Mouse (Mus musculus): ENCODE measurements around the gene Hoxa10.
A peak's percentile ranks its signal among the peaks of the same experiment; 100 is the strongest.

Gene Hoxa10

DNA sequence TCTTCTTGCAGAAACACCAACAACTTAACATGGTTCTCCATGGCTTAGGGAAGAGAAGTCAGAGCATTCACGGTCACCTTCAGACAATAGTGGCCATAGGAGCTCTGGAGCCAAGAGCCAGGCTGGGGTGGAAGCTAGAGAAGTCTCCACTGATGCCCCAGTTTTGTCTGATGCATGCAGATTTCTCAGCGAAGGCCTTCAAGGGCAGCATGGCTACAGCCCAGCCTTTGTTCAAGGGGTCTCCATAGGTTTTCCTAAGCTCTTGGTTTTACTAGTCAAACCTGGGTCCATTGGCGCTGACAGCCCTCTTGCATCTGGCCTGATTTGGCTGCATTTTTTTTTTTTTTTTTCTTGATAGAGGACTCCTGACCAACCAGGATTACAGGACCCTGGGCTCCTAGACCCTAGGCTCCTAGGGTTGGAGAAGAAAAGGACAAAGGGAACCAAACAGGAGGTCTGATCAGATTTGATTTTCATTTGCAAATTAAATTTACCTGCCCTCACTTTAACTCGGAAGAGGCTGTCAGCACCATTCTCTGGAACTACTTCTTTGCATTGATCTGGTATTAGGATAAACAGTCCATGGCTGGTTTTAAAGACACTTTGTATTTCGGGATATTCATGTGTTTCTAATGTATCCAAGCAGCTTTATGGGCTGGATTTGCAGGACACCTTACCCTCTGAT, 23.6 kb upstream of the Hoxa10 start:
- DNase-seq (ENCODE audit: inconsistent age in 2 of 2, low spot score in 1 of 2), result no peak

DNA sequence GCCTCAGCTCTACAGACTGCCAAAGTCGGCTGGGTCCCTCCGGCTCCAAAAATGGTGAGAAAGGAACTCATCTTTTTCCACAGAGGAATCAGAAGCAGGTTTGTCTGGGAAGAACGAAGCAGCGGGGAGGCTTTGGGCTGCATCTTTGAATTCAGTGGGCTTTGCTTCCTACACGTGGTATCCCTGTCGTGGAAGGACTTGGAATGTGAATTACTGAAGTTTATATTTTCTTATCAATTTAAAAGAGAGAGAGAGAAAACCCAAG, 22.6 kb upstream of the Hoxa10 start:
- no peak for DNase-seq (ENCODE audit: inconsistent age in 2 of 2, low spot score in 1 of 2)

DNA sequence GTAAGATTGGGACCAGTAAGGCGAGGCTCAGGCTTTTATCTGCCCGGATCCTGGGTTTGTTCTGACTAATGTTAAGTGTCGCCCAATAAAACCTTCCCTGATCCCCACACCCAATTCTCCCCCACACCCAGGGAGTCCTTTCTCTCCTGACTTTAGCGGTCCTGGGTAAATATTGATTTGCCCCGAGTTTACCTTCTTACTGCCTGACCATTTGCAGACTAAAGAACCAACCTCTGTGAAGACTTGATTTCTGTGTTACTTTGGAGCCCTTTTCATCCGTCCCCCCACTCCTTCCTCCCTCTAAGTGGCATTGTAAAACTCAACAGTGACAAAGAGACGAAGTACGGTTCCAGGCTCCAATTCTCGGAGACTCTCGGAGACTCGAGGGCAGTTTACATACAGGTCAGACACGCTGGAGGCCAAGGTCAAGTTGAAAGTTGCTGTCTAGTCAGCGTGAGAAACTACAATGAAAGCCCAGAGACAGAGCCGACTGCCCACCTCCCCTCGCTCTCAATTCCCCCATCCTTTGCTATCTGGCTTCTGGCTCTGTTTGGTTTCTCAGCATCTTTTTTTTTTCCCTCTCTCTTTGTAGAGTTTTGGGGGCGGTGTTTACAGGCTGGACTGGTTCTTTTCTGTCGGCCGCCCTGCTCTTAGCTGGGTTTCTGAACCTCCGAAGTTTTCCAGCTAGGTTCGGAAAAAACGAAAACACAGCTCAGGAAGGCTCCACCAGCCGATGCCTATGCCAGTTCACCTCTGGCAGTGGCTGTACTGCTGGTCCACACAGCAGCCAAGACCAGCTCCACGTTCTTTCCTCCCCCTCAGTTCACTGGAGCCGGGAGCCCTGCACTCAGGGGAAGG, 22.0 kb upstream of the Hoxa10 start:
- peak in 1 of 2 experiments; percentile 46 for DNase-seq (ENCODE audit: inconsistent age in 2 of 2, low spot score in 1 of 2)

DNA sequence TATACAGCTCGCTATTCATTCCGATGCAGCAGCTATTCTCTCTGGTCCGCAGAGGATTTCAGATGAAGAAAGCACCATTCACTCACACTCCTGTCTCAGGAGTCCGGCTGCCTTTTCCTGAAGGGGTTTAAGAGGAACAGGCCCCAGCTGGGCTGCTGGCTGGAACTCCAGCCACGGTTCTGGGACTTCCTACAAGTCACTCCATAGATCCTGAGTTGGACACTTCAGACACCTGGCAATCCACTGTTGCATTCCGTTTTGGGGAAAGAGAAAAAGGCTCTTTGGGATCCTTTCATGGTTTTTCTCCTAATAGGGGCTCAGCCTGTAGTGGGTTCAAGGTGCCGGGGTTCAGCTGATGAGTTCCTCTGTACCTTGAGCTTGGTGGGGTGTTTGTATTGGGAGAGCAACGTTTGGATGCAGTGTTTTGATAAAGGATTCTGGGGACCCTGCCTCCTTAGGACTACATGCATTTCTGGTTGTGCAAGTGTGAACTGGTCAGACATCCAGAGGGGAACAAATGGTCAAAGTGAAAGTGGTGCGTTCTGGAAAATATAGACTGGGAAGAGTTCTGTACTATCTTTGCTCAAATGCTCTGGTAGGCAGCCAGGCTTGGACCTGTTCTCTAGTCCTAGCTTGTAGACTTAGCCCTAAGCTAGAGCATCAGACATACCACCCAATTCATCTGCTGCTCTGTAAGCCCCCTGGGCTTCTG, 21.3 kb upstream of the Hoxa10 start:
- peak in 1 of 2 experiments; percentile 42 for DNase-seq (ENCODE audit: inconsistent age in 2 of 2, low spot score in 1 of 2)

DNA sequence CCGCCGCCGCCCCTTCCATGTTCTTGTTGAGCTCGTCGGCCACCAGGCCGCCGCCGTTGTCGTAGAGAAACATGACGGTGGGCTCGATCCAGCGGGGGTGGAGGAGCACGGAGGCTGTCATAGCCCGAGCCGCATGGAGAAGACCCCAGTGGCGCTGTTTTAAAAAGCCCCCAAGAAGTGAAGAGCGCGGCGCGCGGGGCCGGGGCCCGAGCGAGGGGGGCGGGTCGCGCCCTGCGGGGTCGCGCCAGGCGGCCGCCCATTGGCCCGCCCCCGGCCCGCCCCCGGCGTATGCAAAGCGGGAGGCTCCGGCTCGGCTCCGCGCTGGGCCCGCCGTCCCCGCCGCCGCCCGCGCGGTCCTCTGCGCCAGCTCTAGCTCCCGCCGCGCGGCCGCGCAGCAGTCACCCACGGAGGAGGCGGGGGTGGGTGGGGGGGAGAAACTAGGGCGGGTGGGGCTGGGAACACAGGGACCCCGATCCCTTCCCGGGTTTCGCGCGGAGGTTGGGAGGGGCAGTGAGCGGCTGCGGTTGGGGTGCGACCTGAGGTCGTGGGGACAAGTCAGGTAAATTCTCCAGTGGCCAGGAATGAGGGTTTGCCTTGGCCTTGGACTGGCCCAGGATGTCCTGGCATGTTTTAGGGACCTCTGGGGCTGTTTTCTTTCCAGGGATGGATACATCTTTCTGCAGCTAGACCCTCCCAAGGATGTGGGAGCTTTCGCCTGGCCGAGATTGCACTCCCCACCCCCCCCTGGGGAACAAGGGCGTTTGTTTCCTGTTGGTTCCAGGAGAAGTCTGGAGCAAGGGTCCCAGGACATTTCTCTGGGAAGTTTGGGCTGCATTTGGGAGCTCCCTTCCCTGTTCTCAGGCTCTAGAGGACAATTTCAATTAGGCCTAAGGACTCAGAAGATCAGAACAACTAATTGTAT, 20.3 kb upstream of the Hoxa10 start, which contains the start of gene Hoxa13:
Gene Hoxa13 (minus strand): TSS at position 227 of the 922 bp plus-strand sequence.
- DNase-seq (ENCODE audit: inconsistent age in 2 of 2, low spot score in 1 of 2), result peak in 1 of 2 experiments; percentile 36

DNA sequence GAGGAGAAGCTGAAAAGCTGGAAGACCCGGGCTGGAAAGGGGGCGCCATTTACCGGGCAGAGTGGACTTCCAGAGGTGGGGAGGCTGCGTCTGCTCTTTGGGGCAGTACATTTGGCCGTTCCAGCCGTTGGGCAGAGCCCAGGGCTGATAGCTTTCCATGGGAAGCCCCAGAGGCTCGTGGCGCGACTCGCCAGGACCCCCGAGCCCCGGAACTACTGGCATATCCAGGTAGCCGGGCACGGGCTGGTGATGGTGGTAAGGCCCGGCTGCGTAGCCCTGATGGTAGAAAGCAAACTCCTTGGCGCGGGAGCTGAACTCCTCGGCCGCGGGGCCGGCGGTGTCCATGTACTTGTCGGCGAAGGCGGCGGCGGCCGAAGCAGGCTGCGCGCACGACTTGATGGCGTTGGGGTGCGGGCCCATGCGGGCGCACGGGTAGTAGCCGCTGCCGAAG, 19.2 kb upstream of the Hoxa10 start:
- DNase-seq (ENCODE audit: inconsistent age in 2 of 2, low spot score in 1 of 2), result peak in 1 of 2 experiments; percentile 59

DNA sequence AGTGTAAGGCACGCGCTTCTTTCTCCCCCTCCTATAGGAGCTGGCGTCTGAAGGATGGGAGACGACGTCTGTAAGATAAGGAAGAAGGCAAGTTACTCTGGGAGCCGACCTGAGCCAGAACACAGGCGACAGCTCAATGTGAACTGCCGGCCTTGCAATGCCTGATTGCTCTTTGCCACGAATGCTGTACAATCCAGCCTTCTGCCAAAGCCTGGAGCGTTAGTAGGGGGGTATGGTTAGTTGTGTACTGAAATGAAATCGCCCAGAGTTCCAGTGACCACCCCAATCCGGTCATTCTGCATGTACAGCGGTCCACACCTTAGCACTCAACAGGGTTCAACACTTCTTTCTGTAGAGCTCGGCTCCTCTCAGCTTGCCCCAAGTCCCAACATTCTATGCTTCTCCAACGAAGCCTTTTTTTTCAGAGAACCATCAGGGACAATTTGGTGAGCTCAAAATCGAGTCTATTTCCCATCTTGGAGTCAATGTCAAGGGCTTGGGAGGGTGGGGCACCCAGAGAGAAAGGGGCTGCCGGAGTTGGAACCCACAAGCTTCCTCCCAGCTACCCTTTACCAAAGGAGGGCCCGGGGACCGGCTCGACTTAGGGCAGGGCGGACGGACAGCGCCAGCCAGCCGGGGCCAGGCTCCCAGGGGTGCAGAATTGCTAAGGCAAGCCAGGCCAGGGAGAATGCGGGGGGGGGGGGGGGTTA, 18.6 kb upstream of the Hoxa10 start:
- no peak for DNase-seq (ENCODE audit: inconsistent age in 2 of 2, low spot score in 1 of 2)

DNA sequence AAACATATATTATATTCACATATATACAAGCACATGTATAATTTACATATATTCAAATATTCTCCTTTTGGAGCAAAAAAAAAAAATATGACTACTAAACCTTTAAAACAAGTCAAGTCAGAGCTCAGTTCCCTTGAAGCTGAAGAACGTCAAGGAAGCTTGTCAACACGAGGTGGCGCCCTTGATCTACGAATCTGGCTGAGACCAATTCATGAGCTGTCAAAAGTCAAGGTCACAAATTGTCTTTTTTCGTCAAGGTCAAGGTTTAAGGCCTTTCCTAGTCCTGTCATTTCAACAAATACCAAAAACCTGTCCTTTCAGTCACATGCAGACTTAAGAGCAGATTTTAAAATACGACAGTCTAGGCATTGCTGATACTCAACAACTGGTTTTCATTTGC, 16.3 kb upstream of the Hoxa10 start:
- peak; percentile 67 to 93 for DNase-seq (ENCODE audit: inconsistent age in 2 of 2, low spot score in 1 of 2)

DNA sequence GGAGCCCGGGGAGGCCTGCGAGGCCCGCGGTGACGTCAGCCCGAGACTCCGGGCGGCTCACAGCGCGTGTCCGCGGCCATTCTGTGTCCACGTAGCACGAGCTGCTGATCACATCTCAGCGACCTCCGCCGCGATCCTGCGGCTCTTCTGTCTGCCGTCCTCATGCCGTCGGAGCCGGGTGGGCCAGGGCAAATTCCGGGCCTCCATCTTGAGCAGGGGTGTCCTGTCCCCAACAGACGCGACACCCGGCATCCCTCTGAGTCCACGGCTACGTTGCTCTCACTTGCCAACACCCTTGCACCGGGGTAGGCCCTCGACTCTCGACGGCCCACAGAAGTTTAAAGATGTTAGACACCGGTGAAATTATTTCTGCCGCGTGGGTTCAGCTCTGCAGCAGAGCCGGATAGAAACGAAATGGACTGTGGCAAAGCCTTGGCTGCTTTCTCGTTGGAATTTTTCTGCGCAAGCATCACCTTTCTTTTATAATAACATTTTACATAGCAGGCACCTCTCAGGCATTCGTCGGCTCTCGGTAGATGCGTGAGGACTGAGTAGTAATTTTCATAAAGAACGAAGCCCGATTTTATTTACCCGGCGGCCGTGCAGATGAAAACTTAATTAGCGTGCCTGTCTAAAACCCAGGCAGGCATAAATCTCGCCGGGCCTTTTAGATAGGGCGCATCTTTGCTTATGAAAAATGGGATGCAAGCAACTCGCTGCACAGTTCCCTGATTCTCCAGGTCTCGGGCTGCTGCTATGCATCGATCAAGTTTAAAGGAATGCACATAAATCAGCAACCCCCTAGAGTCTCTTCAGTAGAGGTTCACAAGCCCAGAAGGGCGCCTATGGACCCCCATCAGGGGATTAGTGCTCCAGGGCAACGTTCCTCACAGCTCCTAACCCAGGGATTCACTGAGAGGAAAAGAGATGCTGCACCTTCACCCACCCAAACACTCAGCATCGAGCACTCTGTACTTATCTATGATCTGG, 13.2 kb upstream of the Hoxa10 start:
- DNase-seq (ENCODE audit: inconsistent age in 2 of 2, low spot score in 1 of 2), result peak in 1 of 2 experiments; percentile 58

DNA sequence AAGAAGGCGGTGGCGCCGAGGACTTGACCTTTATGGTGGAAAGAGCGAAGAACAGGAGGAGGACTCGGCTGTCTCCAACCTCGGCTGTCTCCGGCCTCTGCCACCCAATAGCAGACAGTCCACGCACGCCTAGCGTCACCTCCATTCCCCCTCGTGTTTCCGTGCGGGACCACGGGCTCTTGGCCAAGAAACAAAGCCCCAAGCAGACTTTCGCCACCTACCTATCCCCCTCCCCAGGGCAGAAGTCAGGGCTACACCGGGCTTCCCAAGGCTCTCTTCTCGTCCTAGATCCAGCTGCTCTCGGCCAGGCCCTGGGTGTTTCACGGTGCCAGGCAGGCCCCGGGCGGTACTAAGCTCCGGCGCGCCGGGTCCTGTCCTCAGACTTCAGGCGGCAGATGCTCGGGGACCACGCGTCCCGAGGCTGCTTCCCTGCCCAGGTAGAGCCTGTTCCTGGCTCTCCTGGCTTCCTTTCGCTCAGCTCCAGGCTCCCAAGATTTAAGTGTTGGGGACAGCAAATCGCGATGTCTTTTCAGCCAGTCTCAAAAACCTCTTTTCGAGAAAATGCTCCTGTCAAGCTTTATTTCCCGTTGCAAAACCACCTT, 12.2 kb upstream of the Hoxa10 start:
- DNase-seq (ENCODE audit: inconsistent age in 2 of 2, low spot score in 1 of 2), result no peak

DNA sequence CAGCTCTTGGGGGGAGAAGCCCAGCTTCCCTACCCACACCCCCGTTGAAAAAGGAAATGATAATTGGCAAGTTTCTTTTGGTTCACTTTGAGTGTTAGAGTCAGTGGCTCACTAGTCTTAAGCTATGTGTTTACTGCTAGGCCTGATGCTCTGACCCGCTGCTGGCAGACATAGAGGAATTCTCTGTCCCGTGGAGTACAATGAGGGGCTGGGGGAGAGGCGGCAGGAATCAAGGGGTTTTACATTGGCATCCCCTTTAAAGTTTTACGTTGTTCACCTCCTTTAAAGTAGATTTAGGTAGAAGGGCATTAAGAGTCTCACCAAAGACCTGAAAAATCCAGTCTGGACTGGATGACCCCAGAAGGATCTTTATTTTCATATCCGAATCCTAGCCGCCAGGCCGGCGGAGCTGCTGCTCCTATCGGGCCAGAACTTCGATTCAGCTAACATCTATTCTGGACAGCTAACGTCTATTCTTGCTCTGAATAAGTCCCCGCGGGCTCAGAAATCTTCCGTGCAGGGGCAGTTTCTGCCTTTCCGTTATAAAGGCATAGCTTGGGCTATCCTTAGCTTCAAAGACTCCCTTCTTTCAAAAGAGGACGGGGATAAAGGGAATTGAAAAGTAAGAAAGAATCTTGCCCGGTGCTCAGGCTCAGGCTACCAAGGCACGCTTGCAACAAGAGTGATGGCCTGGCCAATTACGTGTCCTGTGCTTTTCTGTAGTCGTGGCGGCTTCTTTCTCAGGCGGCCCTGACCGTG, 11.5 kb upstream of the Hoxa10 start:
- DNase-seq (ENCODE audit: inconsistent age in 2 of 2, low spot score in 1 of 2), result peak in 1 of 2 experiments; percentile 49

DNA sequence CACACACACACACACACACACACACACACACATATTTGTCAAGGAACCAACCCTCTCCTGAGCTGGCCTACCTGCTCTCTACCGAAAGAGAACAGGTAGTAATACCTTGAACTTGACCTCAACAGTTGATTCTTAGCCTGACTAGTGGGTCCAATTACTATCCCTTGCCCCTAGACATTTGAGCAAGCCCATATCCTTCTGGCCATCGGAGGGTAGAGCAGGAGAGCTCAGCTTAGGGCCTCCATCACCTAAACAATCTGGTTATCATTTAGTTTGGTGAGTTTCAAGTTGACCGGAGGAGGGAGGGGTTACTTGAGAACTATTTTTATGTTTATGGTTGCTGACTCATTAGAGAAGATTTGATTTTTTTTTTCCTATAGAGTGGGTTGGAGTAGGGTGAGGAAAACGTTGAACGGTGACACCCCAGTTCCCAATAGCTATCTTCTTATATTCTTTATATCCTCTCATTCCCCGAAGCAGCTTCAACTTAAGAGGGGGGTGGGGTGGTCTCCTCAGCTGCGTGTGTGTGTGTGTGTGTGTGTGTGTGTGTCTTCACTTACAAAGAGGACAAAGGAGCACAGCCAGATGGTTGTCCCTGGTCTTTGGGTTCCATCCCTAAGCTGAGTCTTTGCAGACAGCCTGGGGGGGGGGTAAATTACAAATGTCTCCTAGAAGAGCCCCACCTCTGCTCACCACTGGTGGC, 10.7 kb upstream of the Hoxa10 start:
- no peak for DNase-seq (ENCODE audit: inconsistent age in 2 of 2, low spot score in 1 of 2)

DNA sequence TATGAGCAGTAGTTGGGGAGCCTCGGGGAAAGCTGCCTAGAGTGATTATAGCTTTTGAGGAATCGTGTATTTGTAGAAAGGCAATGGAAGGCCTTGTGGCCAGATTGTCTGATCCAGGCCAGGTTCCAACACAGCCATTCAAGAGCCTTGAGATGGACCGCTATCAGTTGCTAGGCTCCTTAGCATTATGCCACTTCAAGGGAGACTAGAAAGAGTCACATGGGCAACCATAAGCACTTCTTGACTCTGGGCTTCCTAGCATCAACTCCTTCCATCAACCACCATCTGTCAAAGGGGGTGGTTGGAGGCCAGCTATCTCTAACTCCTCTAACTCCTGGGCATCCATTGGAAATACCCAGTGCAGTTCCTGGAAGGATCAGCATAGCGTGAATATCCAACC, 9.2 kb upstream of the Hoxa10 start:
- DNase-seq (ENCODE audit: inconsistent age in 2 of 2, low spot score in 1 of 2), result no peak

DNA sequence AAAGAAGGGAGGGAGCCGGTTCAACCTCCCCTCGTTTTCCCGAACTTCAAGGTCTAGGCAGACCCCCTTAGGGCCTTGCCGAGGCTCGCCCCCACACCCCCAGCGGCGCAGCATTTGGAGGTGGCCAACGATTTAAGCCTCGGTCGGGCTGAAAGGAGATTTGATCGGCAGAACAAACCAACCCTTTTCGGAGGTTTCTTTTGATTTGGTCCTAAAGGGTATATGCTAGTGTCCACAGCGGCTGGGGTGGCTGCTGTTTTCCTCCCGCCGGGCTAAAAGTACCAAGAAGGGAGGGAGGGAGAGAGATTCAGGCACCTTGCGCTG, 8.7 kb upstream of the Hoxa10 start:
- no peak for DNase-seq (ENCODE audit: inconsistent age in 2 of 2, low spot score in 1 of 2)

DNA sequence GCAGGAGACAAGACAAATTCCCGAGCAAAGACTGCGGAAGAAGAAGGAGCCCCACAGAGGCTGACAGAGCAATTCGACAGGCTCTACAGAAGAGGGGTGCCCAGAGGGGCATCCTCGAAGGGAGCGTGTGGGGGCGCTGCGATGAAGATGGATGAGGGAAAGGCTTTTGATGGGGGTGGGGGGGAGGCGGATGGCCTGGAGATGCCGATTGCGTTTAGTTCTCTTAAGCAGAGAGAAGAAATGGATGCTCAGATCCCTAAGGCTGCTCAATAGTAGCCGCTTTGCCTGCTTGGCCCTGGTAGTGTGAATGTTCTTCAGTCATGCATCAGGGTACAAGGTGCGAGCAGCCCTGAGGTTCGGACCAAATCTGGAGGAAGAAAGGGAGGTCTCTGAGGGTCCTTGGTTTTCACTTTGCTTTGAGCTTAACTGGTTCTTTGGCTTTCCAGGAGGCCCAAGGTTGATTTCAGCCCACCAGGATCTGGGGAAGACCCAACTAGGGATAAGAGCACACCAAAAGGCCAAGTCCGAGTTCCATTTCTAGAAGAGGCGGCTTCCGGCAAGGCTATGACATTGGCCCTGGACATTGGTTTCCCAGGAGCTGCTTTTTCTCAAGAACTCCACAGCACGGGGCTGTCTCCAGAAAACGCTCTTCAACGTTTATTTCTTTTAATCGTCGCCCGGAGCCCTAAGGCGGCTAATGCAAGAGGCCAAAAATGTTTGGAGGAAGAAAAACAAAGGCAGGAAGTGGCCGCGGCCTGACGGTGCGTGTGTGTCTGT, 8.2 kb upstream of the Hoxa10 start:
- no peak for DNase-seq (ENCODE audit: inconsistent age in 2 of 2, low spot score in 1 of 2)

DNA sequence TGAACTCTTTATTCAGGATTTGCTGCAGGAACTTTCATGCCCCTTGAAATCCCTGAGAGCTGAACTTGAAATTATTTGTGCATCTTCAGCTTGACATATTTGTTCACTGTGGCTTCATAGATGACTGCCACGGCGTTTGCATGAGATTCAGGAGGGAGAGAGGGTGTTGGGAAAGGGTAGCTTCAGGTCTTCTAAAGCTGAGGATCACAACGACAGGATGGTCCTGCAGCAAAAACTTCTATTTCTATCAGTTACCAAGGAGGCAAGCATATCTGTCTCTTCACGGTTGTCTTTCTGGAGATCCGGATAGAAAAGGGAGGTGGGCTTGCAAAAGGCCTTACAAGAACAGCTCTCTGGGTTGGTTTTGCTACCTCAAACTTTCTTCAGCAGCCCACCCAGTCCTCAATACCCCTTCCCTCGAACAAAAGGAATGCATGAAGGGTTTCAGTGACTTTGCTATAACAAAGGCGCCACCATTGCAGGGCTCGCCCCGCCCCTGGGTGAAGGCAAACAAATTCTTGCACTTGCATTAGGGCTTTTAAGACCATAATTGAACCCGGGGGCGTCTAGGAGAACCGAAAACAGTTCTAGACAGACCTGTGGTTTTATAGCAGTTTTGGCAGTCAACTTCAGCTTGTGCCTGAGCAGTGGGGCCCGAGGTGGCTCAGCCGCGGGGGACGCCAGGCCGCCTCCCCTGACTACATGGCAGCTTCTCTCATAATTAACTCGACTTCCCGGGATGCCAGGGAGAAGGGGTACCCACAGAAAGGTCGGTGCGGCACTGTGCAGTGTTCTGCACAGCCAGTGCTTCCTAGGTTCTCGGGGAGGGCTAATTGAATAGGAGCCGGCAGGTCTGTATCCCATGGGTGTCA, 7.3 kb upstream of the Hoxa10 start:
- no peak for DNase-seq (ENCODE audit: inconsistent age in 2 of 2, low spot score in 1 of 2)
